21 mouse cellular contexts compared by ENCODE assay signal in the genomic region with DNA sequence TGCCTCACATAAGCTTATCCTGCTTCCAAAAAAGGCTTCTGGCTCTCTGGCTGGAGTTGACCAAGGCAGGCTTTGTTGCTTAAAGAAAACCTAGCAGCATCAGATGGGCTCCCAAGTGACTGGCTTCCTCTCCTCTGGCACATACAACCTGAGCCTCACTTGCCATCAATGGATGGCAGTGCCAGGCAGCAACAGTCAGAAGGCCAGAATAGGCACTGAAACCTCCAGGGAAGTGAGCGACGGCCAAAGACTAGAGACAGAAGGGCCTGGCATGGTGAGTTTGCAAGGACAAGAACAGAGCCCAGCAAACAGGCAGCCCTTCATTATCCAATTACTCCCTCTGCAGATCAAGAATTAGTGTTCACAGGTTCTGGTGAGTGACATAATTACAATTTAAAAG.
DNase-seq lines count a peak whose midpoint lies in the region; ATAC-seq and TF ChIP-seq lines count a peak whose summit lies in the region.
"Had no signal": no experiment of that assay in that cellular context is flagged by ENCODE, and none has a peak within 500 bp of the region (broad histone marks: within the 10 kb centered on the region; RNA-seq: fewer than 3 reads in every experiment).

No protein-coding gene starts in this region.

- ATAC-seq in hindbrain, postnatal 0 days = no peak
- no peak for ATAC-seq in hindbrain, embryonic 13.5 days (ENCODE audit: low FRiP score)
- ATAC-seq in megakaryocyte, adult 5-6 weeks (ENCODE audit: poor library complexity, severe bottlenecking) = no peak
- ATAC-seq: inflammation-experienced regulatory T-cells, adult 6 months; liver, postnatal 0 days; lung, postnatal 0 days had no signal

- no peaks in the 10 kb centered on the region for H3K36me3 ChIP-seq in hindbrain, postnatal 0 days (ENCODE audit: insufficient read depth, low read length)
- no peaks in the 10 kb centered on the region for H3K36me3 ChIP-seq in hindbrain, embryonic 13.5 days
- H3K36me3 ChIP-seq: embryonic facial prominence, embryonic 15.5 days; heart, embryonic 12.5 days; limb, embryonic 12.5 days; midbrain, embryonic 10.5 days had no signal

- TF ChIP-seq CTCF in hindbrain, postnatal 0 days (IDR thresholded peaks at IDR 0.05; ENCODE audit: low read depth) = no peak

- no peaks in the 10 kb centered on the region for H3K9me3 ChIP-seq in hindbrain, postnatal 0 days (ENCODE audit: low read length)
- H3K9me3 ChIP-seq in hindbrain, embryonic 13.5 days = no peaks in the 10 kb centered on the region
- H3K9me3 ChIP-seq: embryonic facial prominence, embryonic 15.5 days; heart, embryonic 12.5 days; limb, embryonic 12.5 days; midbrain, embryonic 10.5 days had no signal

- no peak overlapping the region for H3K4me2 ChIP-seq in hindbrain, postnatal 0 days (ENCODE audit: low read depth, low read length)
- H3K4me2 ChIP-seq in hindbrain, embryonic 13.5 days = no peak overlapping the region
- H3K4me2 ChIP-seq: embryonic facial prominence, embryonic 15.5 days; heart, embryonic 12.5 days; limb, embryonic 12.5 days; liver, embryonic 11.5 days had no signal

- DNase-seq in adrenal gland, postnatal 14 days = peak; percentile 15
- no peak for DNase-seq in adrenal gland, postnatal 4 days (ENCODE audit: low spot score in 2 of 2)
- DNase-seq in hindbrain, postnatal 0 days (ENCODE audit: low spot score) = peak; percentile 11
- peak; percentile 60 to 71 for DNase-seq in cerebellum, adult 18-20 months
- DNase-seq in cerebellum, postnatal 14 days = peak; percentile 66 to 72
- no peak for DNase-seq in urinary bladder, postnatal 25 days (ENCODE audit: low spot score)
- DNase-seq: heart, postnatal 10 days; kidney, postnatal 14 days; liver, postnatal 0 days; thymus, adult 18-20 months; thymus, postnatal 36 days had no signal

- H3K9ac ChIP-seq in hindbrain, postnatal 0 days (replicated peaks; ENCODE audit: low read length) = no peak overlapping the region
- no peak overlapping the region for H3K9ac ChIP-seq in hindbrain, embryonic 13.5 days
- H3K9ac ChIP-seq: embryonic facial prominence, embryonic 15.5 days; heart, embryonic 12.5 days; limb, embryonic 12.5 days; liver, postnatal 0 days had no signal

- no peaks in the 10 kb centered on the region for H3K4me1 ChIP-seq in hindbrain, postnatal 0 days (ENCODE audit: insufficient read depth, low read length)
- H3K4me1 ChIP-seq in hindbrain, embryonic 13.5 days (replicated peaks) = 0 out of 2 replicates have a peak, but pooled peaks cover 3% of the 10 kb centered on the region
- H3K4me1 ChIP-seq: embryonic facial prominence, embryonic 15.5 days; heart, embryonic 12.5 days; limb, embryonic 12.5 days; midbrain, embryonic 10.5 days had no signal

- 48% methylated on average over 2 of the region's 2 CpGs for WGBS in hindbrain, postnatal 0 days
- WGBS in hindbrain, embryonic 13.5 days = 64% methylated on average over 2 of the region's 2 CpGs

- no peak overlapping the region for H3K27ac ChIP-seq in hindbrain, postnatal 0 days
- H3K27ac ChIP-seq in hindbrain, embryonic 13.5 days = no peak overlapping the region
- H3K27ac ChIP-seq: embryonic facial prominence, embryonic 15.5 days; limb, embryonic 12.5 days; macrophage; midbrain, embryonic 10.5 days had no signal

- H3K27me3 ChIP-seq in hindbrain, postnatal 0 days (ENCODE audit: insufficient read depth, low read length) = no peaks in the 10 kb centered on the region
- H3K27me3 ChIP-seq in hindbrain, embryonic 13.5 days = no peaks in the 10 kb centered on the region
- H3K27me3 ChIP-seq: embryonic facial prominence, embryonic 15.5 days; heart, embryonic 12.5 days; limb, embryonic 12.5 days had no signal

- H3K4me3 ChIP-seq in hindbrain, postnatal 0 days (ENCODE audit: low read length) = no peak overlapping the region
- no peak overlapping the region for H3K4me3 ChIP-seq in hindbrain, embryonic 13.5 days
- H3K4me3 ChIP-seq: embryonic facial prominence, embryonic 15.5 days; heart, embryonic 12.5 days; limb, embryonic 12.5 days; midbrain, embryonic 10.5 days had no signal

Comparison
In these comparisons a context has a peak if more than half of its experiments do, and no peak if none do; other contexts are left out.
1. DNase-seq: peak in adrenal gland, postnatal 14 days (single experiment), hindbrain, postnatal 0 days (single experiment), cerebellum, adult 18-20 months (2 of 2) and cerebellum, postnatal 14 days (2 of 2); none in adrenal gland, postnatal 4 days (0 of 2) and urinary bladder, postnatal 25 days (single experiment).